Mouse (Mus musculus) kidney, postnatal 14 days (tissue): Measurements from ENCODE around the gene Epn2.

Experiments used
- DNase-seq: peaks from one replicate; pipeline ENCODE4 v3.0.0; 2022; ENCODE audit warnings: mixed read lengths

Gene Epn2

DNA sequence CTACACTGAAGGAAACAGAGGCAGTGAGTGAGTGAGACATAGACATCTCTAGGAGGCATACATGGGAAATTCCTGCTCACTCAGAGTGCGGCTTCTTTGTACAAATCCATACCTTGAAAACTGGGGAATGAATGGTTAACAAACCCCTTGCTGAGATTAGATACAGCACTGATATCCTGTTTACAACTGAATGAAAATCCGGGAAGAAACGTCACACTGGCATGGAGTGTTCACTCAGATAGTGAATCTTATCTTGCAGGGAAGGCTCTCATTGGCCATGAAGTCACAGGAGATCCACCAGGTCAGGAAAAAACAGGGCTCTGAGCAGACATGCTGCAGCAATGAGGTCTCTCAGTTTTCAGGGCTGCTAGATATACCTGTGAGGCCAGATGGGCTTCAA, 42.5 kb downstream of the Epn2 start:
- no peak for DNase-seq

DNA sequence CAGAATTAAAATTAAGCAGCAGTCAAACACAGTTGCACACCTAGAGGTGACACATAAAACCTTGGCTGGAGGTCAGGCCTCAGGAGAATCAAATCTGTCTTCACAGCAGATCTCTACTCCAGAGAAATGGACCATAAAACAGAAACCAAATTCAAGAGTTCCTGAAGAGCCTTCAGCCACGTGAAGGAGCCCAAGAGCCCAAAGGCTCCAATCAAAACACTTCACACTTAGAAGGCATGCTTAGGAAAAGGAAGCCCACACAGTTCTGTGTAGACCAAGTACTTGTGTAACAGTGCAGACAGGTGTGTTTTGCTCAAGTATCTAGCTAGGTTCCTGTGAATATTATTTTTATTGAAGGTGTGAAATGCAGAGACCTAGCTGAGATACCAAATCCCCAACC, 44.0 kb downstream of the Epn2 start:
- DNase-seq = no peak

DNA sequence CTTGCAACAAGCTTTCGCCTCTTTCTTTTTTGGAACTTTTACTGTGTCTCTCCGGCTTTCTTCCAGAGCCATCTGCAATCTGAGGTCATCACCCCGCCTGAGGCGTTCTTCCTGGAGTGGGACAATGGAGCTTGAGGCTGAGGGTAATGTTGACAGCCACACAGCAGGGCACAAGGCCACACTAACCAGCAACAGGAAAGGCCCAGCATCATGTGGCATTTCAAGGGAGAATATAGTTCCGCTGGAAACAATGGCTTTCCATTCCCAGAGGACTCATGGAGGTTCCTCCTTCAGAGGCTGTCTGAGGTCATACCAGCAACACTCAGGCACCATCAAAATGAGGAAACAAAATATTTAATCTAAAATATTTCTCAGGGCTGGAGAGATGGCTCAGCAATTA, 45.9 kb downstream of the Epn2 start:
- DNase-seq = peak; percentile 74

DNA sequence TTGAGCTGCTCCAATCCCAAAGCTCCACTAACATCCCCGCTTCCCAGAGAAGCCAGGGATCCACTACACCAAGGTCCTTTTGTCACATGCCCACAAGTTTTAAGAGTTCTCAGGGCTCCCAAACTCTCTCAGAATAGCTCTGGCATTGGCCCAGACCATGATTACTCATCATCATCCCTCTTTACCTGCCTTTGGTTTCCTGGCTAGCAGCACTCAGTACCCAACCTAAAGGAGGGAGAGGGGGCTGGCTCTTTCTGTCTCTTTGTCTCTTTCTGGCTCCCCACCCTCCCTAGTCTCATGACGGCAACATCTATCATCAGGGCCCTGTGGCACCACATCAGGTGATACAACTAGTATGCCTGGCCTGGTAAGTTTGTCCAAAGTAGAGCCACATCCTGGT, 46.7 kb downstream of the Epn2 start:
- DNase-seq = peak; percentile 48

DNA sequence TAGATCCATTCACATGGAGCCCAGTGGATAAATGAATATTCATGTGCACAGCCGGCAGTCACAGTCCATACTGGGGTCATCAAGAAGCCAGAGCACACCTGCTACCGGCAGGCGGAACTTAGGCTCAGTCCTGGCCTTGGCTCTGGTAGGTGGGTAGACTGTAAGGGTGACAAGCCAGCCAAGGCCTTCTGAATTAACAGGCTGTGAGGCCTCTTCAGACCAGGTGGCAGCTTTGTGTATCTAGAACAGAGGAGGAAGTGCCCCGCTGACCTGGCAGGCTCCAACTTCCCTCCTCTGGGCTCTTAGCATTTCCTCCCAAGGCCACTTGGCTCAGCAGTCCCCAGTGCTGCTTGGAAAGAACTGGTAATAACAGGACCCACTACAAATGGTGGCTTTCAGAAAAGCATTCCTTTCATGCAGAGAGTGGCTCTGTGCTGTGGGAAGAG, 50.2 kb downstream of the Epn2 start:
- DNase-seq = peak; percentile 68

DNA sequence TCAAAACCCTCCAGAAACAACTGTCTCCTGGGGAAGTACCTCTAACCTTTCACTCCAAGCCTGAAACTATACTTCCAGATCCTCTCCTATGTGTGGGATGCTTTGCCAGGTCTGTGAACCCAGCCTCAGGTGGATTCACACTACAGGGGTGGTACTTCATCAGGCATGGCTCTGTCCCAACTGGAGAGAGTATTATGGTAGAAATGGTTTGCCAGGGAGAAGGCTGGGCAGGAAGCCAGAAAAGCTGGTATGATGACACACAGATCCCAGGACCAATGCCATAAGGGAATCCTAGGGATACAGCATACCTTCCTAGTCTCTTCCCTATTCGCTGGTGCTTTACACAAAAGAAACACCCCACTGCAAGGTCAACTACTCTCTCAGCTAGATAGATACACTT, 52.6 kb downstream of the Epn2 start:
- no peak for DNase-seq

DNA sequence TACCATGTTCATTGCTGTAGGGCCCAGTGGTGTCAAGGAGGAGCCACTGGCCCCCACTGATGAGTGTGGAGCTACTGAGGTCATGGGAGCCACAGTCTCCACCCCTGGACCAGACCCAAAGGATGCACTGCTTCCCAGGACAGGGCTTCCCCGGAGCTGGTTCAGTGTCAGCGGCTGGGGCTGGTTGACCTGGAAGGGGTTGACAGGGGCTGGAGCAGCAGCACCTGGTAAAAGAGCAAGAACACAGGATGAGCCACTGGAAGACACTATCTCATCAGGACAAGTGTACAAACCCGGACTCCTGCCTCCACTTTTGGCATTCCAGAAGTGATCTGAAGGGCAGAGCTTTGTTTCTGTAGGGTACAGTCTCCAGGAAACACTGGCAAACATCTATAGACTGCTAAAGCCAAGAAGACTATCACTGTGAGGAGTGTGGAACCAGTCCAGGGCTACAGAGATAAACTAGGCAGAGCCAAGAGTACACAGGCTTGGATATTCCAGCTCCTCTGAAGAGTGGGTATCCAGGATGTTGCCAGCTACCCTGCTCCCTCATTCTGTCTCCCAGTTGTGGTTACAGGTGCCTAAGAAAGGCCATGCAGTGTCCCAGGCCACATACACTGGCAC, 59.9 kb downstream of the Epn2 start:
- no peak for DNase-seq

DNA sequence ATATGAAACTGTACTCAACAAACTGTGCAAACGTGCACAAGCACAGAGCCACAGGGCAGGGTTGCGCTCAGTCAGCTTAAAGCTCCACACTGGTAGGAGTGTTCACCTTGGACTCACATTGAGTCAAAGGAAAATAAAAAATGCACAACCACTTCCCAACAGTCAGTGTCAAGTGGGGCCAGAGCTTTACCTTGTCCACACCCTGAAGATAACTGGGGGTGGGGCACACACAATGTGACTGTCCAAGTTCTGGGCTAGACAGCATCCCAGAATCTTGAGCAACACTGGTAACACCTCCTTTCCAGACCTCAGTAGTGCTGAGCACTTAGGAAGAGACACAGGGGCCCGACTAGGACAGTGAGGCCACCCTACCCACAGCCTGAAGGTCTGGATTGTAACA, 60.6 kb downstream of the Epn2 start:
- no peak for DNase-seq

DNA sequence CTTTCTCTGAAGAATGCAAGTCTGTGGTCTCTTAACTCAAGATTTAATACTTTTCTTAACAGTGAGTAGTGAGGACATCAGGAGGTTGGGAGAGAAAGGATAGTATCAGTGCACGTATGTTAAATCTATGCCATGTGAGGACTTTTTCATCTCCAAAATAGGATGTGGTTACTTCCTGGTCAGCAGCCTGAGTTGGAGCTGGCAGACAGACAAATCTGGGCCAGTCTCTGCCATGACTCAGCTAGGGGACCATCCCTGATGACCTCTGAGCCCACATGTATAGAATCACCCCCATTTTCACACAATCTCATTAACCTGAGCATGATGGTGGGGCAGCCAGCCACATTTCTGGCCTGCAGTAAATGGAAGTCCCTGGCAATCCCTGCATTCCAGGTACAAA, 61.5 kb downstream of the Epn2 start:
- no peak for DNase-seq

DNA sequence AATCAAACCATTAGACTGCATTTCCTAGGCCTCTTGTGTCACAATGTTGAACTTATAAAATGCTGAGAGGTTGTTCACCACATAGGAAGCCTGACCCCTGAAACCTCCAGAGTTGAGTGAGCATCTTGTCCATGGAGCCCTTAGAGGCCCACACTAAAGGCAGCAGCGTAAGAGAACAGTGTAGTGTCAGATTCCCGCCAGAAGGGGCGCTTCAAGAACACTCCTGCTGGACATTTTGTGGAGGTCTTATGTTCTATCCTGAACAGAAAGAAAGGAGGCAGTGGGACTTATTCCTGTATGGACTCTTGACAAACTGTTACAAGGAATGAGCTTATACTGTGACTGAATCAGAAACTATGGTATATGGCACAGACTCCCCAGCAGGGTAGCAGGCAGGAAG, 64.5 kb downstream of the Epn2 start:
- peak; percentile 65 for DNase-seq

DNA sequence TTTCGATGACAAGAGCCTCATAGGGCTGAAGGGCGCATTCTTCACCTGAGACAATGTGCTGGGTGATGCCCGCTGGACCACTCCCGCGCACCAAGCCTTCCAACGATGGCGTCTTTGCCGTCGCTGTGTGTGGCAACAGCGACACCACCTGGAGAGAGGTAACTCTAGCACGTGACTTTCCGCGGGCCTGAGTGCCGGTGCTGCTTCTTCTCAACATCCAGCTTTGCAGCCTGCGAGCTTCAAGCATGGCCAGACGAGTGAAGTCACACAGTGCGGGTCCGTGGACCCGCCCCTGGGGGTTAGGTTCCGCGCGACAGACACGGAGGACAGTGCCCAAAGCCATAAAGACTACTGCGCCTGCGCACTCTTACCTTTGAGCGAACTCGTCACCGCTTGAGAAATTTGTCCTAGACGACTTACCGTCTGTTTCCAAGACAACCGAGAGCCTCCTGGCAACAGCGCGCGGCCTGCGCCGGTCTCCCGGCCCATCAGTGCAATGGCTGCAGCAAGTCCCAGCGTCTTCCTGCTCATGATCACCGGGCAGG, 74.7 kb downstream of the Epn2 start, which contains the start of gene B9d1:
B9d1 (plus strand) TSS at position 432 of the 545 bp plus-strand sequence.
- peak; percentile 97 for DNase-seq

DNA sequence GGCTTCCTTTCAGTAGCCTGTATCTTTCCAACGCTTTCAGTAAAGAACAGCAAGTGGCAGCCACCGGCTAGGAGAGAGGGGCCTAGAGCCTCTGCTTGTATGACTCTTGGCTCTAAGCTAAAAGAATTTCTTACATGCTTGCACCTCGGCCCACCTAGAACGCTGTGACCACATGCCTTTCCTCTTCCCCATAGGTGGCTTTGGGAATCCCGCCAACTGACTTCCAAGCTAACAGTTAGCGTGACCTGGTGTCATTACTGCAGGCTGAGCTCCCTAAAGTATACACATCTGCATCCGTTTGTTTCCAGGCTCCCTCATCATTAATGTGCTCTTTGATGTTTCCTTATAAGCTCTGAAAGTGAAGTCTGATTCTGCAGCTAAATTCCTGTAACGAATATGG, 75.6 kb downstream of the Epn2 start:
- no peak for DNase-seq

DNA sequence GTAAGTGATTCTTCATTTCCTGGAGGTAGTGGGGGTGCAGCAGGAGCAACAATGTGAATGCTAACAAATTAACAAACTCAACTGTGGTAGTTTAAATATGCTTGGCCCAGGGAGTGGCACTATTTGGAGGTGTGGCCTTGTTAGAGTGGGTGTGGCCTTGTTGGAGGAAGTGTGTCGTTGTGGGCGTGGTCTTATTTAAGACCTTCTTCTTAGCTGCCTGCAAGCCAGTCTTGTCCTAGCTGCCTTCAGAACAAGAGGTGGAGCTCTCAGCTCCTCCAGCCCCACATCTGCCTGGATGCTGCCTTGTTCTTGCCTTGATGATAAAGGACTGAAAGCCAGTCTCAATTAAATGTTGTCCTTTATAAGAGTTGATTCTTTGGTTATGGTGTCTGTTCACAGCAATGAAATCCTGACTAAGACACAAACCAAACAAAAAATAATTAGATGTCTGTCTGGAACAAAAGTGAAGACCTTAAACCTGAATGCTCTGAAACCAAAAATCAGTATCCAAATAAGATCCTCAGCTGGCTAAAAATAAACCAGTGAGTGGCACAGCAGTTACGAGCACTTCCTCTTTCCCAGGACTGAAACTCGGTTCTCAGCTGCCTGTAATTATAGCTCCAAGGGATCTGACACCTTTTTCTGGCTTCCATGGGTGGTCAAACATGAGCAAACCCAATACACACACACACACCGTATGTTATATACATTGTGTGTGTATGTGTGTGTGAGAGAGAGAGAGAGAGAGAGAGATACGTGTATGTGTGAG, 80.6 kb downstream of the Epn2 start:
- DNase-seq = no peak

DNA sequence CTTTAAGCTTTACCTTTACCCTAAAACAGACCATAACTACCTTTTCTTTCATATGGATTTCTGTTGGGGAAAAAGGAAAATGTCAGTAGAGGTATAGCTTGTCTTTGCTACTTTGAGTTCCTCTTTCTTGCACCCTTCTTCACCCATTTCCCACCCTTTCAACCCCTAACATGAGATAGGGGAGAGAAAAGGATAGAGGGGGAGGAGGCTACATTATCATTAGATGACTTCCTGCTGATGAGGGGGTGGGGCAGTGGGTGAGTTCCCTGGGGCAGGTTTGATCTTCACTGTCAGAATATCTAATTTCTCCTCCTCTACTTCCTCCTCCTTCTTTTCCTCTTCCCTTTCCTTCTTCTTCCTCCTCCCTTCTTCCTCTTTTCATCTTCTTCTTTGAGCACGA, 82.0 kb downstream of the Epn2 start:
- no peak for DNase-seq

DNA sequence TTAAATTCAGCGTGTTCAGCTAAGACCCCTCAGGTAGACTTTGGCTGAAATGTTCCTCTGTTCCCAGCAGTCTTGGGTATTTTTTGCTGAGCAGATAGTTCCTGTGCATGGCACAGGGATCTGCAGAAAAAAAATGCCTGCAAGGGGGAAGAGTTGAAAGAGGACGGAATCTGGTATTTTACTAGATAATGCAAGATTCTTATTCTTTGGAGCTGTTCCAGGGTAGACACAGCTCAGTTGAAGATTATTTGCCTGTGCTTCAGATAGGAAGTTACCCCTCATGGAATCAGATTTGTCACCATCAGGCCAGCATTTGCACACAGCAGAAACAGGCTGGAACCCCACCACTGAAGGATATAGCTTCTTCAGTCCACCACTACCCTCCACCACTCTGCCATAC, 84.0 kb downstream of the Epn2 start:
- DNase-seq = no peak

DNA sequence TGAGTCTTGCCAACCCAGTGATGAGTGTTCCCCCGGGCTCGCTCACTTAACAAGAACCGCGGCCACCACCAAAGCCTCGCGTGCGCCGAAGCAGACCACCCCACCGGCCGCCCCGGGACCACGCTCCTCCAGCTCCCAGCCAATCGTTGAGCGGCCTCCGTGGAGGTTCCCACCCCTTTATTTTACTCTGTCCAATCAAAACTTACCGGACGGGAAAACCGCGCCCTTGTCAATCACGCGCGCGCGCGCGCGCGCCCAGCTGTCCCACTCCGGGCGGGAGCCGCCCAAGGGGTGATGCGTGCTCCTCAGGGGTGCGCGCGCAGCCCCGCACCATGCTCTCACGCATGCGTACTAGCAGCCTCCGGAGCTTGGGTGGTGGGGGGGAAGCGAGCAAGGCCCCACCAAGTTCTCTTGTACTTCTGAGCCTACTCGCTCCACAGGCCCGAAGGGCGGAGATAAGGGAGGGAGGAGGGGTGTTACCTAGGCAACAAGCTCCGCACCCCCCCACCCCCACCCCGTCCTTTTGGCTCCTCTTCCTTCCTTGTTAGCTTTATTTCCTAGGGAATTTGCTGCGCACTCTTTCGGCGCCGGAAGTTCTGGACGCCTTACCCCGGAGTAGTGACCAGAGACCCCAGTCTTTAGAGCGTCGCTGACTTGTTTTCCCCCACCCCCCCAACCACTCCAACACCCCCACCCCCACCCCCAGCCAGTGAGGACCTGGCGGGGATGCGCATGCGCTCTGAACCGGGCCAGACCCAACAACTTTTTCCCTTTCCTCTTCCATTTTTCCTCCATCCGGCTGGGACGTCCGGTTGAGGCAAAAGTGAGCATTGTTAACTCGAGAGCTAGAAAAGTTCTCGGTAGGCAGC, 85.1 kb downstream of the Epn2 start, which contains the start of gene Mapk7:
Mapk7 (minus strand) TSS at position 278 of the 869 bp plus-strand sequence.
- DNase-seq = peak; percentile 99

DNA sequence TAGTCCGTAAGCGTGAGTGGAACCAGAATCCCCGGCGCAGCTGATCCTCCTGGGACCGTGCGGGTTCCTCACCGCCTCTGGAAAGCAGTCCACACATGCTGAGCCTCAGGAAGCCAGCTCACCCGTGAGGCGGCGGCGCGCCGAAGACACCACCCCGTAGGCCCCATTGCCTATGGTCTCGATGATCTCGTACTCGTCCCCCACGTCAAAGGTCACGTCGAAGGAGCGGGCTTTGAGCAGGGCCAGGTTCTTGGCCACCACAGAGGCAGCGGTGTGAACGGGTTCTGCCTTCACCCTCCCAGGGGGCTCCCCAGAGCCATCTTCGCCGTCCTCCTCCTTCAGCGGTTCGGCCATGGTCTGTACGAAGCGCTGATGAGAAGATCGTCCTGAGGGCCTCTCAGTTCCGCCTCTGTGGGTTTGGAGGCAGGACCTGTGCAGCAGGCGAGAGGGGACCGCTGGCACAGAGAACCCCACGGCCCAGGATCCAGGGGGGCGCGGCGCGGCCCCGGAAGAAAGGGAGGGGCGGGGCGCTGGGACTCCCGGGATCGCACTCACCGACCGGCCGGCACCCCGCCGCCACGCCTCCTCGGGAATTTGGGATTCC, 85.9 kb downstream of the Epn2 start:
- DNase-seq = peak; percentile 44

DNA sequence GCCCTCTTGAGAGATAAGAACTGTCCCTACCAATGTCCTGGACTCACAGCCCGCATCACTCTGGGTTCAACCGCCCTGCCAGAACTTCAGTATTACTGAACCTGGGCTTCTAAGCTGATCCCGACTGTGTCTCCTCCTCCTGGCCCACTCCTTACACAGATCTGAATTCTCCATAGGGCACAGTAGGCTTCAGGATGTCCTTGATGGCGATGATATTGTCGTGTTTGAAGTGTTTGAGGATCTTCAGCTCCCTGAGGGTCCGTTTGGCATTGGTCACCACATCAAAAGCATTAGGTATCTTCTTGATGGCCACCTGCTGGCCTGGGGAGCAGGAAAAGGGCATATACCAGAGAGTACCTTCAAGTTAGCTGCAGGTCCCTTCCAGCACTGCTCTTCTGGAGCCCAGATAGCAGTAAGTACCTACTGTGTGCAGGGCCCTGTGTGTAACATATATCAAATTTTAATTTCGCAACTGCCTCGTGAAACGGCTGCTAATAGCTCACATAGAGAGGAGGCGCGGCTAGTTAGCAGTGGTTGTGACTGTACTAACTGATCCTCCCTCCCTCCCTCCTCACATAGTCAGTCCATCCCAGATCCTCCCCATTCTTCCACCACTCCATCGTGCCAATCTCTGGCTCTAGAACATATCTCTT, 86.6 kb downstream of the Epn2 start:
- DNase-seq = no peak

DNA sequence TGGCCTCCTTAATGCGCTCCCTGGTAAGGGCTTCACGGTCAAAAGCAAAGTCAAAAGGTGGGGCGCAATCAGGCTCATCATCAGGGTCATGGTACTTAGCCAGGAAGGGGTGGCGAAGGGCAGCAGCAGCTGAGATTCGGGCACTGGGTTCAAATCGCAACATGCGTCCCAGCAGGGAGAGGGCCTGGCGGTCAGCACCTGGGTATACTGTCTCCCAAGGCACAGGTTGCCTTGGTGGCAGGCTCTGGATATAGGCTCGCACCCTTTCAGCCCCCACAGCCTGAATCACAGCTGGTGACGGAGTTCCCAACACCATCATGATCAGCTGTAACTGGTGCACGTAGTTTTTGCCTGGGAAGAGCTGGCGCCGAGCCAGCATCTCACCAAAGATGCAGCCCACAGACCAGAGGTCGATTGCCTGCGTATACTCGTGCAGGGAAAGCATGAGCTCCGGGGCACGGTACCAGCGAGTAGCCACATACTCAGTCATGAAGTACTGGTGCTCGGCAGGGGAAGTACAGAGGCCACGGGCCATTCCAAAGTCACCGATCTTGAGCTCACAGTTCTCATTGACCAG, 88.5 kb downstream of the Epn2 start:
- no peak for DNase-seq

DNA sequence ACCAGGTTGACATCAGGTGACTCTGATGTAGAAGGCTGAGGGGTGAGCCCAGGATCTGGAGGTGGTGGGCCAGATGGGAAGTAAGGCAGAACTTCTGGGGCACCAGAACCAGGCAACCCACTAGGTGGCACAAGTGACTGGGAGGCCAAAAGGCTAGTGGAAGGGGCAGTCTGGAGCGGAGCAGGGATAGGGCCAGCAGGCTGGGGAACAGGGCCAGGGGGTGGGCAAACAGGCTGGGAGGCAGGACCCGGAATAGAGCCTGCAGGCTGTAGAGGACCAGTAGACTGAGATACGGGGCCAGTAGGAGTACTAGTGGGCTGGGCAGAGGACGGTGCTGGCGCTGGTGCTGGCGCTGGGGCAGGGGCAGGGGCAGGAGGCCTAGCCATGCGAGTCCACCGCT, 89.6 kb downstream of the Epn2 start:
- no peak for DNase-seq

DNA sequence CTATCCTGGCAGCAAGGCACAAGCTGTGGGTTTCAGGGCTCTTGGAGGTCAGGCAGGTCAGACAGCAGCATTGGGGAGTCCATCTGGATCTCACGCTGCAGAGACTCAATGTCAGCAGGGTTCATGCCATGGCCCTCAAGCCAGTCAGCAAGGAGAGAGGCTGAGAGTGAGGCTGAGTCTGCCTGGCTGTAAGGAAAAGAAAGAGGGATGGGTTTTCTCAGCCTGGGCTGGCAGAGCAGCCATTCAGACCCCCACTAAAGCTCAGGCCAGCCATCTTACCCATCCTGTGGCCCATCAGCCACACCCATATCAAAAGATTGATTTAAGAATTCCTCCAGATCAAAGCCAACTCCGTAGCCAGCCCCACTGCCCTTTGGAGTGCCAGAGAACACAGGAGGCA, 90.4 kb downstream of the Epn2 start:
- DNase-seq = no peak

DNA sequence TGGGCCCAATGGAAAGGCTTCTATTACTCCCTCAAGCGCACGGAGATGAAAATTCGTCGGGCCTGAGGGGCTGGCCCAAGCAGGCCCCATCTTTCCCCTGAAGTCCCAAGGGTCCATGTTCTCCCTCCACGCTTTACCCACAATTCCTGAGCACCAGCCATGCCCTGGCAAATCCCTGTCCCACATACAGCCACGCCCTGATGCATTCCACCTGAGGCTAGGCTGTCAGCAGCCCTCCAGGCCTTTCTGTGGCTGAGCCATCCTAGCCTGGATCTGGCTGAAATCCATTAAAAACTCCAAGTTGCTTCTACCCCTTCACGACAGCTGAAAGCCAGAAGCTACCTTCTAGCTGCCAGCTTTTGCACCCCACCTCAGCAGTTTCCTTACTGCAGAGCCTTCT, 91.6 kb downstream of the Epn2 start:
- no peak for DNase-seq
